Mouse (Mus musculus): ENCODE measurements at regions not wholly inside any gene's neighbourhood (a gene's known extent, or its start where the extent isn't known, plus 50 kb on each side); places are given as distances from the start of the nearest gene placed in this dataset.

DNA sequence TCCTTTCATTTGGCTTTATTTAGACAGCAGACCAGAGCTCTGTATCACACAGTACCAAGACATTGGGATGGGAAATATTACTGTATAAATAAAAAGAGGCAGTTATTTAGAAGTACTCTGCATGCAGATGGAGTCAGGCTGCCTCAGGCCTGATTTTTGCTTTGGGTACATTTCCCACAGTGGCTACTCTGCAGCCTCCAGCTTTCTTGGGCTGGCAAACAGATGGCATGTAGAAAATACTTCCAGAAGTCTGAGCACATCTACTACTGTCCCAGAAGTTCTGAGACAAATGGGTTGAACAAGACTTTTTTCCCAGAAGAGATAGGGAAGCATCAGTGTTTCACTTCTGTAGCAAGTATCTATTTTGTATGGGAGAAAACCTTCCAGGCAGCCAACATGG, 229.8 kb upstream of the Far2 start:
- in situ Hi-C loops (cut with MboI, MseI), result no loop called here

DNA sequence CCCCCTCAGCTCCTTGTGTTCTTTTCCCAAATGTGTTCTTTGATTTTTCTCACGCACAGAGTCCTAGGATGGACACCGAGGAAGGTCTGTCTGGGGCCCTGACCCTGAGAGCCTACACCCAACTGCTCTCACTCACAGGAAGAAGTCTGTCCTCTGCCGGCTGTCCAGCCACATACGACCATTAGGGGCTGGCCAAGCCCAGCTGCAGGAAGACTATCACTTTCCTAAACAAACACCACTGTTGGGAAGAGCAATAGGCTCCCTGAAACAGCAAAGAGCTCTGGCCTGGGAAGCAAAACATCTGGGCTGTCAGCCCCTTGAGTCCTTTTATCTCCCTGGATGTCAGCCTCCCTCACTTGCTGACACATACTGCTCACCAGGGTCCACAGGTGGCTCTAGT, 224.8 kb upstream of the Far2 start:
- in situ Hi-C loops (cut with MboI, MseI), result no loop called here

DNA sequence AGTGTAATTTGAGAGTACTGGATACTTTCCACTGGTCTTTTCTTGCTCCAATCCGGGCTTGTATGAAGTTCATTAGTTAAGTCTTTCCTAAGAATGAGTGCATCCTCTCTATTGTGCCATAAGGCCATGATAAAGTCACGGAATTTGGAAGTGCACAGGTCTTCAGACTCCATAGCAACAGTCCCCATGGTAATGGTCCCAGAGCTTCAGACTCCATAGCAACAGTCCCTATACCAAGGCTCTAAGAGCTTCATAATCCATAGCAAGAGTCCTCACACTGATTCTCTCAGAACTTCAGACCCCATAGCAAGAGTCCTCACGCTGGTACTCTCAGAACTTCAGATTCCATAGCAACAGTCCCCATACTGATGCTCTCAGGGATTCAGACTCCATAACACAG, 214.5 kb upstream of the Far2 start:
- in situ Hi-C loops (cut with MboI, MseI), result no loop called here

- in situ Hi-C loops (cut with MboI, MseI), result no loop called here
Observed at GRCm38 (mm10) chr6:147833501-147833900, 213.6 kb upstream of the Far2 start.

GRCm38 (mm10) chr6:147838846-147839245, 208.2 kb upstream of the Far2 start:
- in situ Hi-C loops (cut with MboI, MseI), result no loop called here

DNA sequence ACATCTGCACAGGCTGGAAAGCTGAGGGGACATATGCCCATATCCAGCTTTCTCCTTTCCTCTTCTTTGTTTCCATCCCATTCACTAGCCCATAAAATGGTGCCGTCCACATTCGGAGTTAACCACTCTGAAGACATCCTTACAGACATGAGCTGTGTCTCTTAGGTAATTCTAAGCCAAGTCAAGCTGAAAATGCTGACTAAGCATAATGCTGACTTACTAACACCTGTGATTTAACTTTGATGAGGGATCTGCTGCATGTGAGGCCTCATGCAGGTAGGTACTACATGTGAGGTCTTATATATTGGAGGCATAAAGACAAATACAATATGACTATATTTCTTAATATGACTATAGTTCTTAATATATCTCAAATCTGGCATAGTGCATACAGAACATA, 197.1 kb upstream of the Far2 start:
- in situ Hi-C loops (cut with MboI, MseI), result no loop called here

- in situ Hi-C loops (cut with MboI, MseI), result no loop called here
Observed at GRCm38 (mm10) chr6:147861116-147861515, 185.9 kb upstream of the Far2 start.

GRCm38 (mm10) chr6:147871033-147871432, 176.0 kb upstream of the Far2 start:
- in situ Hi-C loops (cut with MboI, MseI), result no loop called here

GRCm38 (mm10) chr6:147873173-147873572, 173.9 kb upstream of the Far2 start:
- in situ Hi-C loops (cut with MboI, MseI), result no loop called here

GRCm38 (mm10) chr6:147878485-147878884, 168.6 kb upstream of the Far2 start:
- in situ Hi-C loops (cut with MboI, MseI), result no loop called here

- in situ Hi-C loops (cut with MboI, MseI), result no loop called here
Observed at GRCm38 (mm10) chr6:147885902-147886301, 161.2 kb upstream of the Far2 start.

DNA sequence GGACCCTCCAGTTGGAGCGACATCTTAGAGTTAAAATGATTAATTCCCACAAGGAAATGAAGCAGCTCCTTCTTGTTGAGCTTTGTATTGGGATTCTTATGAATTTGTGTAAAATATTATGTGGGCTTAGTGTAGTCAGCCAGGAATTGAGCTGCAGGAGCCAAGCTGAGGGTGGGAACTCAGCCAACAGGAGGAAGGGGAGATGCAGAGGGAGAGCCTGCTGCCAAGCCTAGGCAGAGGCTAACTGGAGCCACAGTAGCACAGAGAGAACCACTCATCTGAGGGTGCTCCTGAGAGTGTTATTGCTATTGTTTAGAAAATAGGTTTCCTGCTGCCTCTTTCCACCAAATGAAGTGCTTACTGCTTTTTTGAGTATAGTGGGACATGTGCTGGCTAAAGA, 127.4 kb upstream of the Far2 start:
- in situ Hi-C loops (cut with MboI, MseI), result loop anchor here in 1 of 2 experiments (10.0 kb wide), 1 partner anchor 855 kb away; no protein-coding TSS in a partner anchor

GRCm38 (mm10) chr6:147921091-147921490, 126.0 kb upstream of the Far2 start:
- in situ Hi-C loops (cut with MboI, MseI), result loop anchor here in 1 of 2 experiments (10.0 kb wide), 1 partner anchor 856 kb away; no protein-coding TSS in a partner anchor

DNA sequence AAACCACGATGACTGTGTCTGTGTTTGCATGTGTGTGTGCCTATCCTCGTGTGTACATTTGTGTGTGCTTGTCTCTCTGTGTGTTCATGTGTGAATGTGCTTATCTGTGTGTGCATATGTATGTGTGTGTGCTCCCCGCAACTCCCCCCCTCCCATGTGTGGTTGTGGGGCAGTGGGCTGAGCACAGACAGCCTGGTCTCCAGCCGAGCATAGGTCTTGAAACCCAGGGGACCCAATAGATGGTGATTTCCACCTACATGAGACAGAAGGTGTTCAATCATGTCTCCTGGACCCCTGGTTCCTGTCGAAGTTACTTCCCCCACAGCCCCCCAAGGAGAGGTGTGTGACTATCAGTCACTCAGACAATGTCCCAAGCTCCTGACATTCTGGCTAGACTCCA, 124.6 kb upstream of the Far2 start:
- in situ Hi-C loops (cut with MboI, MseI), result loop anchor here in 1 of 2 experiments (10.0 kb wide), 1 partner anchor 858 kb away; no protein-coding TSS in a partner anchor

GRCm38 (mm10) chr6:147923246-147923645, 123.8 kb upstream of the Far2 start:
- in situ Hi-C loops (cut with MboI, MseI), result loop anchor here in 1 of 2 experiments (10.0 kb wide), 1 partner anchor 858 kb away; no protein-coding TSS in a partner anchor

DNA sequence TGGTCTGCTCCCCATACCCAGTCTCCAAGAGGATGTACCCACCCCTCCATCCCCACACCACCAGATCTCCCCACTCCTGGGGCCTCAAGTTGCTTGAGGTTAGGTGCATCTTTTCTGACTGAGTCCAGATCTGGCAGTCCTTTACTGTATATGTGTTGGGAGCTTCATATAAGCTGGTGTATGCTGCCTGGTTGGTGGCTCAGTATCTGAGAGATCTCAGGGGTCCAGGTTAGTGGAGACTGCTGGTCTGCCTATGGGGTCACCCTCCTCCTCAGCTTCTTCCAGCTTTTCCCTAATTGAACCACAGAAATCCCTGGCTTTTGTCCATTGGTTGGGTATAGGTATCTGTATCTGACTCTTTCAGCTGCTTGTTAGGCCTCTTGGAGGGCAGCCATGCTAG, 118.1 kb upstream of the Far2 start:
- in situ Hi-C loops (cut with MboI, MseI), result loop anchor here in 1 of 2 experiments (10.0 kb wide), 1 partner anchor 864 kb away; no protein-coding TSS in a partner anchor

DNA sequence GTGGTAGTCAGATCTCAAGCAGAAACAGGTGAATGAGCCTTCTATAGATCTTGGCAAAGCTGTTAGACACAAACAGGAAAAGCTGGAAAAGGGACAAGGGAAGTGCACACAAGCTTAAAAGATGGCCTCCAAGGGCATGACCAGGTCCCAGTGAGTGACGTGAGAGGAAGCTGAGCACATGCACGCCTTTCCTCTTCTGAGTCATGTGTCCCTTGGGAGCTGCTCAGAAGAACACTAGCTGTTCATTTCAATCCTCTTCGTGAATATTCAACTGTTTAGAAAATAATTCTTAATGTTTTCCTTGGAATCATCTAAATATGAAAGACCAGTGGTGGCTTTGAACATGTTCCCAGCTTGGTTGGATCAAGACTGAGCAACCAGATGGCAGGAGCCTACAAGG, 103.0 kb upstream of the Far2 start:
- in situ Hi-C loops (cut with MboI, MseI), result no loop called here

DNA sequence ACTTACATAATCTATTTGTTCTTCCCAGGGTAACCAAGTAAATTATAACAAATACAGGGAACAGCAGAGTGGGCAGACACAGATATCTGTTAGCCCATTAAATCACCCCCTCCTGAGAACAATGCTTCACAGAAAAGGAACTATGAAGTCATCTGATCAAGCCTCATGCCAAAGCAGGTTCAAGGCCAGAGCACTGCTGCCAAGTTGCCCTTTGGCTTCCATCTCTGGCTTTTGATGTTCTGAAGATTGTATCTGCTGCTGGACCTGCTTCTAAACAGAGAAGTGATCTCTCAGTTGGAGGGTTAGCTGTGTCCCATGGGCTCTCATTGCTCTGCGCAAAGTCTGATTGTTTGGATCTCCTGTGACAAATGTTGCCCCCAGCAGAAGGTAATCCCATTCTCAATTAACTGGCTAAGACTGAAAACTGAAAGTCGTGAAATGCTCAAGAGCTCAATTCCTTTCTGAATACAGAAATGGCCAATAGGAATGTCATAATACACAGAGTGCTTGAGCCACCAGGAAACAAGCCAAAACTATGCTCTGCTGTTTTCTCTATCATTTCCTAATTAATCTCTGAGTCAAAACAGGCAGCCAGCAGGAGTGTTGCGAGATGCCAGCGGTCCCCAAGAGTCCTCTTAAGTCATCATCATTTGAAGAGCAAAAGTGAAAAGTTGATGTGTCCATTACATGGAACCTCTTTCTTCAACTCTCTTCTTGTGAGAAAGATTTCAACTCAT, 102.0 kb upstream of the Far2 start:
- in situ Hi-C loops (cut with MboI, MseI), result no loop called here

DNA sequence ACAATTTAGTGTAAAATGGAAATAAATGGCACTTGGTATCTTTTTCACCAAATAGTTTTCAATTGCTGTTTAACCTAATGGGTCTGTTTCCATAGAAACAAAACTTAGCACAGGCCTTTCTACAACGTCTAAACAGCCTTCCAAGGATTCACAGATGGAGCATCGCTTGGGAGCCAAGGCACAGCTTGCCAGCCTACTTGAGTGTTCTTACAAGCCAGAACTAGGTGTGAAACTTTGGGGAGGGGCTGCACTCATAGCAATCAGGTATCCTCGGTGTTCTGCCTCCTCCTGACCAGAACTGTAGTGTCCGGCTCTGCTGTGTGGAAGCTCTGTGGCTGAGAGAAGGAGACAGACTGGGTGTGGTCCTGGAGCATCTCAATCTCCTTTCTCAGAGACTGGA, 99.1 kb upstream of the Far2 start:
- in situ Hi-C loops (cut with MboI, MseI), result no loop called here

- in situ Hi-C loops (cut with MboI, MseI), result no loop called here
Observed at GRCm38 (mm10) chr6:147951642-147952041, 95.4 kb upstream of the Far2 start.

GRCm38 (mm10) chr6:147953058-147953679, 93.9 kb upstream of the Far2 start:
- in situ Hi-C loops (cut with MboI, MseI), result no loop called here

- in situ Hi-C loops (cut with MboI, MseI), result no loop called here
Observed at GRCm38 (mm10) chr6:147953753-147954152, 93.3 kb upstream of the Far2 start.

DNA sequence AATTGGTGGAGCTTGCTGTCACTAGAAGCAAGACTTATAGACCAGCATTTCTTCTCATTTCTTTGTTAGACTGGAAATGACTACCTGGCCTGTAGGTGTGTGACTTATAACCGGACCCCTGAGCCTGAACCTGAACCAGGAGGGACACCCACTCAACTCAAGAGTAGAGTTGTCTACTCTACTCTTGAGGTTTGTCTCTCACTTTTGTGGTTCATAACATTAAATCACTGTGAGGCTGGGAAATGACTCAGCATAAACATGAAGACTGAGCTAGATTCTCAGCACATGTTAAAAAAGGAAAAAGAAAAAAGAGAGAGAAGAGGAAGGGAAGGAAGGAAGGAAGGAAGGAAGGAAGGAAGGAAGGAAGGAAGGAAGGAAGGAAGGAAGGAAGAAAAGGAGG, 92.8 kb upstream of the Far2 start:
- in situ Hi-C loops (cut with MboI, MseI), result no loop called here
